Mouse (Mus musculus) neural tube, embryonic 12.5 days (tissue): ENCODE data around the gene Ralgps1. TPM values are rescaled to one million over a fixed set of nuclear protein-coding genes. Genes with fewer than 3 reads are reported as not detected.

Source experiments
- ATAC-seq: fragments of 200-750 bp; cut with Nextera tagmentation; 2 replicates; pipeline ENCODE4 v1.8.0; 2017; ENCODE audit warnings: low read depth, mild to moderate bottlenecking, moderate TSS enrichment, moderate library complexity; ENCODE audit not compliant: low FRiP score
- H3K27ac ChIP-seq: fragments of 300-500 bp; sonication (generic); 2 replicates; pipeline ENCODE4 v1.5.1; 2016
- H3K27me3 ChIP-seq: fragments of 300-500 bp; sonication (generic); replicated peaks from 2 replicates; pipeline ENCODE4 v1.6.1; 2016; ENCODE audit warnings: mild to moderate bottlenecking
- H3K36me3 ChIP-seq: fragments of 300-500 bp; sonication (generic); 2 replicates; pipeline ENCODE4 v1.6.1; 2016; ENCODE audit warnings: mild to moderate bottlenecking
- H3K4me1 ChIP-seq: fragments of 300-500 bp; sonication (generic); 2 replicates; pipeline ENCODE4 v1.6.1; 2016
- H3K4me2 ChIP-seq: fragments of 300-500 bp; sonication (generic); replicated peaks from 2 replicates; pipeline ENCODE4 v1.6.1; 2016; ENCODE audit warnings: mild to moderate bottlenecking
- H3K4me3 ChIP-seq: fragments of 300-500 bp; sonication (generic); 2 replicates; pipeline ENCODE4 v1.5.1; 2016
- H3K9ac ChIP-seq: fragments of 300-500 bp; sonication (generic); 2 replicates; pipeline ENCODE4 v1.6.1; 2016; ENCODE audit warnings: mild to moderate bottlenecking
- H3K9me3 ChIP-seq: fragments of 300-500 bp; sonication (generic); 2 replicates; pipeline ENCODE4 v1.6.1; 2016; ENCODE audit warnings: mild to moderate bottlenecking
- WGBS: fragments of 180-500 bp; shearing (Covaris S2); methylation state at CpG from one replicate; pipeline ENCODE4 v1.1.7; 2016; 5-methylcytosine and 5-hydroxymethylcytosine counted together
- polyA plus RNA-seq: library from polyadenylated mRNA; unstranded; fragments of >200 nt; fragmentation: Nextera tagmentation; extraction: Ambion mirVana; gene quantifications from 2 replicates; pipeline ENCODE4 v1.2.1, GENCODE M21; 2016

The Ralgps1 gene
- polyA plus RNA-seq, 1 experiment from 2014 or later, result 25.9 TPM

- no peaks in the 10 kb centered on the region for H3K4me1 ChIP-seq
- H3K4me2 ChIP-seq, result no peak overlapping the region
- ATAC-seq, result no peak
- WGBS, result 76% methylated on average over 6 of the region's 6 CpGs
- no peaks in the 10 kb centered on the region for H3K27me3 ChIP-seq
- H3K4me3 ChIP-seq, result no peak overlapping the region
- no peak overlapping the region for H3K9ac ChIP-seq
- no peaks in the 10 kb centered on the region for H3K36me3 ChIP-seq
- H3K27ac ChIP-seq, result no peak overlapping the region
- H3K9me3 ChIP-seq, result no peaks in the 10 kb centered on the region
Measured at GRCm38 (mm10) chr2:33188925-33189670, 182.2 kb downstream of the Ralgps1 start.

DNA sequence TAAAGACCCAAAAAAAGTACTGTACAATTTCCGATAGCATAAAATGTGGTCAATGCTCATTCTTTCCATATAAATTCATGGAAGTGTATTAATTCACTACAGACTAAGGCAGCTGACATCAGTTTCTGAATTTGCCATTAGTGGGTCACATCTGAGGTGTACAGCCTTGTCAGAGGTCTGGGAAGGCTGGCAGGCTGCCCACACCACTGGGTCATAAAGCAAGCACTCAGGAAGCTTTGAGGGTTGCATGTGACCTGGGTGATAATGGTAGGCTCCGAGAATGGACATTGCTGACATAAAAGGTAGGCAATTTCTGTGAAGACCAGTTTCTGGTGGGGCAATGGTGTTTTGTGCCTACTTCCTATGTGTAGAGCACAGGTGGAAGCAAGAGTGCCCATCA is 183.4 kb downstream of the Ralgps1 start:
- Histone ChIP-seq H3K27me3 (no peaks in the 10 kb centered on the region), H3K4me2 (no peak overlapping the region), H3K27ac (no peak overlapping the region), H3K36me3 (no peaks in the 10 kb centered on the region), H3K4me3 (no peak overlapping the region), H3K9ac (no peak overlapping the region), H3K4me1 (no peaks in the 10 kb centered on the region), H3K9me3 (no peaks in the 10 kb centered on the region)
- 80% methylated on average over 2 of the region's 2 CpGs for WGBS
- ATAC-seq, result no peak

GRCm38 (mm10) chr2:33186505-33186904 is 184.8 kb downstream of the Ralgps1 start:
- Histone ChIP-seq H3K9me3 (no peaks in the 10 kb centered on the region), H3K4me1 (no peaks in the 10 kb centered on the region), H3K27me3 (no peaks in the 10 kb centered on the region), H3K9ac (no peak overlapping the region), H3K4me2 (no peak overlapping the region), H3K36me3 (no peaks in the 10 kb centered on the region), H3K27ac (no peak overlapping the region), H3K4me3 (no peak overlapping the region)
- no peak for ATAC-seq
- WGBS, result 78% methylated on average over 7 of the region's 7 CpGs

GRCm38 (mm10) chr2:33185258-33185657 is 186.0 kb downstream of the Ralgps1 start:
- Histone ChIP-seq H3K9ac (no peak overlapping the region), H3K36me3 (no peaks in the 10 kb centered on the region), H3K9me3 (no peaks in the 10 kb centered on the region), H3K4me3 (no peak overlapping the region), H3K4me1 (peaks cover 4% of the 10 kb centered on the region; the same call in 1 of the 2 replicates), H3K4me2 (no peak overlapping the region), H3K27ac (no peak overlapping the region), H3K27me3 (no peaks in the 10 kb centered on the region)
- ATAC-seq, result no peak
- WGBS, result 74% methylated on average over 7 of the region's 7 CpGs

- Histone ChIP-seq H3K27ac (no peak overlapping the region), H3K4me3 (no peak overlapping the region), H3K9me3 (no peaks in the 10 kb centered on the region), H3K4me1 (peaks cover 10% of the 10 kb centered on the region), H3K4me2 (no peak overlapping the region), H3K9ac (no peak overlapping the region), H3K27me3 (no peaks in the 10 kb centered on the region), H3K36me3 (no peaks in the 10 kb centered on the region)
- WGBS, result 81% methylated on average over 10 of the region's 10 CpGs
- no peak for ATAC-seq
Measured at GRCm38 (mm10) chr2:33184641-33185040, 186.6 kb downstream of the Ralgps1 start.

- H3K4me2 ChIP-seq, result no peak overlapping the region
- H3K27me3 ChIP-seq, result no peaks in the 10 kb centered on the region
- H3K9me3 ChIP-seq, result no peaks in the 10 kb centered on the region
- ATAC-seq, result no peak
- H3K27ac ChIP-seq, result no peak overlapping the region
- WGBS, result 92% methylated on average over 7 of the region's 7 CpGs
- H3K4me3 ChIP-seq, result no peak overlapping the region
- no peaks in the 10 kb centered on the region for H3K36me3 ChIP-seq
- H3K9ac ChIP-seq, result no peak overlapping the region
- H3K4me1 ChIP-seq, result peaks cover 23% of the 10 kb centered on the region
Measured at GRCm38 (mm10) chr2:33183321-33183720, 188.0 kb downstream of the Ralgps1 start.

DNA sequence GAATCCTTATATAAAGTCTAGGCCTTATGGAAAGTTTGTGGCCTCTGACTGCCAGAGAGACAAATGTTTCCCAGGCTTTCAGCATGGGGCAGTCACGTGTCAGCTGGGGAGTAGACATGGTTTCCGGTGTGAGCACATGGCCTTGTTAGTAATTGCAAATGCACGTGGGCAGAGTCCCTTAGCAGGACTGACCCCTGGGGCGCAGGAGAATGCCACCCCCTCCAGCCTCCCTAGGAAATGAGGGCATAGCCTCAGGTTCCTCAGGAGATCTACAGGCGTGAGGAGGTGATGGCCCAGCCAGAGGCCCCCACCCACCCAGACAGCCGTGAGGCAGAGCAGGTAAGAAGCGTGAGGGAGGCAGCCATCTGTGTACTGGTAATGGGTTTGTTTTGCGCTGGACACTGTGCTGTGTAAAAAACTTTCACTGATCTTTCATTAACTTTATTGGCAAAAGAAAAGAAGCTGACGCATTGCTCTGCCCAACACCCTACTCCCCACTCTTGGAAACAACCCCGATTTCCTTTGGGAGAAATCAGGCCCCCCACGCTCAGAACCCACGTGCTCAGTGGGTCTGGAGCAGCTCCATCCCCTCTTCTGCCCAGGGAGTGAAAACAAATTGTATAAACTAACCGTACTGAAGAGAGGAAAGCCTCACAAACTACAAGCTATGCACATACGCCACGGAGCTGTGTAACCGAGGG is 191.2 kb downstream of the Ralgps1 start:
- ATAC-seq, result no peak; the same call in 1 of the 2 replicates
- Histone ChIP-seq H3K9me3 (no peaks in the 10 kb centered on the region), H3K36me3 (no peaks in the 10 kb centered on the region), H3K4me3 (no peak overlapping the region), H3K9ac (no peak overlapping the region), H3K4me2 (no peak overlapping the region), H3K27me3 (no peaks in the 10 kb centered on the region), H3K27ac (no peak overlapping the region), H3K4me1 (peaks cover 30% of the 10 kb centered on the region)
- WGBS, result 52% methylated on average over 16 of the region's 16 CpGs

DNA sequence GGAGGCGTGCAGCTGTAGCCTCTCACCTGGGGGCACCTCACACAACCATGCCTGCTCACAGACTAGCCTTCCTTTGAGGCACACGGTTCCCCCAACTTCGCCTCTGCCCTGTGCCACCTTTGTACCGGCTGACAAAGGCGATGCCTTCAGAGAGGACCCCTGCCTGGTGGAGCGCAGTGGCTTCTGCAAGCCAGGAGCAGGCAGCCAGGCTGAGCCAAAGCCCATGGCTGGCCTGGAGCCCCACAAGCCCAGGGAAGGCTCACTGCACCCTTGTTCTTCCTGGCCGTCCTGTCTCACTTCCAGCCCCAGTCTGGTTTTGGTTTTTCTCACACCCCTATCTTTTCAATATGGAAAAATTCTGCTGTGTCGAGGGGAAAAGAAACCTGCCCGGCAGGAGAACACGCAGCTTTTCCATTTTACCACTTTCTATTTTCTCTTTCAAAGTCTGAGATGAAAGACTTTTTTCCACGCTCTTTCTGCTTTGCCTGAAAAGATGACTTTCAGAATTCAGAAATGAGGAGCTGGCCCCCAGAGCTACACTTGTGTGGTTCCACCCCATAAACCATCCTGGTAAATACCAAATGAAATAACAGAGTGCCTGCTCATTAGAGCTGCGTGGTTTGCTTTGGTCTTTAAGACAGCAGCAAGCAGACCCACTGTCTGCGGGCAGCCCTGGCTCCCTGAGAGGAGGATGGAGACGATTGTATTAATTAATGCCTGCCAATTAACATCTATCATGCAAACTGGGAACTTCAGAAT is 191.9 kb downstream of the Ralgps1 start:
- 52% methylated on average over 14 of the region's 14 CpGs for WGBS

DNA sequence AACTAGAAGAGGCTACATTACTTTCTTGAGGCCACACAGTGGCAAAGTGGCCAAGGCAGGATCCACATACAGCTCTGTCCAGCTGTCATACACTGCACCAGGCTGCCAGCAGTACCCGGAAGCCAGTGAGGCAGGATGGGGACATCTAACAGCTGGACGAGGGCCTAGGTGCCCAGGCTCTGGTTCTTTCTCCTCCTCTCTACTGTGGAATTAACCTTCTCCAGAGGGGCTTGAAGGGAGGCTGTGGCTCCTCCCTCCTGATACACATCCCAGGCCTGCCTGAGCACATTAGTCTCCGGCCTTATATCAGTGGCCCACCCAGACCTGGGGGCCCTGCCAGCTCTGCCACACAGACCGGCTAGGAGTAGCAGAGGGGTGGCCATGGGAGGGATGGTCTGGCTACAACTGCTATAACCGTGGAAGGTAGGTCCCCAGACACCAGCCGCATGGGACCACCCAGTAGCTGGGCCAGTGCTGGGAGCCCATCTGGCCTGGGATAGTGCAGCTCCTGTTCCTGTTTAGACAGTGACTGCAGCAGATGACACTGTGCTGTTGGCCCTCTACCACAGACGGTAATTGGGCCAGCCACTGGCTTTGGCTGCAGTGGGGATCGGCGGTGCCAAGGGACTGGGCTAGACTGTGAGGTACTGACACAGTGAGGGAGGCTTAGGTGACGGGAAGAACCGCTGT is 192.9 kb downstream of the Ralgps1 start:
- Histone ChIP-seq H3K9me3 (no peaks in the 10 kb centered on the region), H3K4me1 (peaks cover 30% of the 10 kb centered on the region), H3K27ac (no peak overlapping the region), H3K9ac (no peak overlapping the region), H3K4me3 (no peak overlapping the region), H3K27me3 (no peaks in the 10 kb centered on the region), H3K4me2 (no peak overlapping the region), H3K36me3 (peaks cover 6% of the 10 kb centered on the region; the same call in 1 of the 2 replicates)
- ATAC-seq, result peak; percentile 41; the same call in 1 of the 2 replicates
- 59% methylated on average over 11 of the region's 11 CpGs for WGBS

More for the DNA sequence above, 191.9 kb downstream of the Ralgps1 start:
- H3K36me3 ChIP-seq, result no peaks in the 10 kb centered on the region
- H3K4me3 ChIP-seq, result no peak overlapping the region
- no peaks in the 10 kb centered on the region for H3K9me3 ChIP-seq
- no peaks in the 10 kb centered on the region for H3K27me3 ChIP-seq
- H3K4me2 ChIP-seq, result no peak overlapping the region
- no peak overlapping the region for H3K27ac ChIP-seq
- ATAC-seq, result no peak
- H3K9ac ChIP-seq, result no peak overlapping the region
- peaks cover 30% of the 10 kb centered on the region for H3K4me1 ChIP-seq

GRCm38 (mm10) chr2:33177443-33178242 is 193.6 kb downstream of the Ralgps1 start:
- Histone ChIP-seq H3K9ac (0 out of 2 replicates have a peak overlapping the region, but pooled peaks have one; percentile 6), H3K27me3 (no peaks in the 10 kb centered on the region), H3K4me3 (no peak overlapping the region), H3K9me3 (no peaks in the 10 kb centered on the region), H3K4me2 (no peak overlapping the region), H3K36me3 (peaks cover 12% of the 10 kb centered on the region; the same call in 1 of the 2 replicates), H3K27ac (no peak overlapping the region), H3K4me1 (peaks cover 30% of the 10 kb centered on the region)
- 86% methylated on average over 12 of the region's 12 CpGs for WGBS
- ATAC-seq, result no peak

- 52% methylated on average over 2 of the region's 2 CpGs for WGBS
- no peak overlapping the region for H3K27ac ChIP-seq
Measured at GRCm38 (mm10) chr2:33176921-33177320, 194.4 kb downstream of the Ralgps1 start.

More at GRCm38 (mm10) chr2:33176921-33177320, 194.4 kb downstream of the Ralgps1 start:
- Histone ChIP-seq H3K4me3 (no peak overlapping the region), H3K9me3 (no peaks in the 10 kb centered on the region), H3K4me1 (peaks cover 30% of the 10 kb centered on the region), H3K4me2 (no peak overlapping the region), H3K36me3 (peaks cover 20% of the 10 kb centered on the region), H3K9ac (no peak overlapping the region), H3K27me3 (no peaks in the 10 kb centered on the region)
- ATAC-seq, result no peak
